Mouse (Mus musculus): ENCODE data around the gene Stk24.

The Stk24 gene

GRCm38 (mm10) chr14:121263912-121264311, 115.9 kb downstream of the Stk24 start:
- DNase-seq (ENCODE audit: low read depth, low spot score) = no peak

- no peak for DNase-seq (ENCODE audit: low read depth, low spot score)
Observed at GRCm38 (mm10) chr14:121262606-121263005, 117.2 kb downstream of the Stk24 start.

GRCm38 (mm10) chr14:121261229-121261879, 118.5 kb downstream of the Stk24 start:
- no peak for DNase-seq (ENCODE audit: low read depth, low spot score)

- DNase-seq (ENCODE audit: low read depth, low spot score) = peak; percentile 58
Observed at GRCm38 (mm10) chr14:121259789-121260188, 120.0 kb downstream of the Stk24 start.

GRCm38 (mm10) chr14:121259332-121259731, 120.5 kb downstream of the Stk24 start:
- DNase-seq (ENCODE audit: low read depth, low spot score) = no peak

GRCm38 (mm10) chr14:121256896-121257295, 122.9 kb downstream of the Stk24 start:
- no peak for DNase-seq (ENCODE audit: low read depth, low spot score)

- no peak for DNase-seq (ENCODE audit: low read depth, low spot score)
Observed at GRCm38 (mm10) chr14:121255469-121255868, 124.3 kb downstream of the Stk24 start.

GRCm38 (mm10) chr14:121254869-121255268, 124.9 kb downstream of the Stk24 start:
- DNase-seq (ENCODE audit: low read depth, low spot score) = no peak

GRCm38 (mm10) chr14:121252542-121252941, 127.3 kb downstream of the Stk24 start:
- DNase-seq (ENCODE audit: low read depth, low spot score) = no peak

- DNase-seq (ENCODE audit: low read depth, low spot score) = no peak
Observed at GRCm38 (mm10) chr14:121251708-121252107, 128.1 kb downstream of the Stk24 start.

- DNase-seq (ENCODE audit: low read depth, low spot score) = no peak
Observed at GRCm38 (mm10) chr14:121251099-121251498, 128.7 kb downstream of the Stk24 start.

GRCm38 (mm10) chr14:121248346-121248745, 131.5 kb downstream of the Stk24 start:
- DNase-seq (ENCODE audit: low read depth, low spot score) = no peak

GRCm38 (mm10) chr14:121247287-121247686, 132.5 kb downstream of the Stk24 start:
- DNase-seq (ENCODE audit: low read depth, low spot score) = no peak

- no peak for DNase-seq (ENCODE audit: low read depth, low spot score)
Observed at GRCm38 (mm10) chr14:121246048-121246731, 133.6 kb downstream of the Stk24 start.

GRCm38 (mm10) chr14:121244104-121244503, 135.7 kb downstream of the Stk24 start:
- no peak for DNase-seq (ENCODE audit: low read depth, low spot score)

GRCm38 (mm10) chr14:121239386-121239785, 140.4 kb downstream of the Stk24 start:
- DNase-seq (ENCODE audit: low read depth, low spot score) = no peak

GRCm38 (mm10) chr14:121238727-121239126, 141.1 kb downstream of the Stk24 start:
- DNase-seq (ENCODE audit: low read depth, low spot score) = no peak

- DNase-seq (ENCODE audit: low read depth, low spot score) = no peak
Observed at GRCm38 (mm10) chr14:121236736-121237135, 143.1 kb downstream of the Stk24 start.

Data from R1 (cell line).